Mouse (Mus musculus) kidney, postnatal 25 days (tissue): Measurements from ENCODE around the gene Tssc4.

Experiments used
- DNase-seq, 2 experiments: peaks; one replicate each; pipeline ENCODE4 v3.0.0; 2021; ENCODE audit warnings: mixed read lengths in 2 of 2

Gene Tssc4

DNA sequence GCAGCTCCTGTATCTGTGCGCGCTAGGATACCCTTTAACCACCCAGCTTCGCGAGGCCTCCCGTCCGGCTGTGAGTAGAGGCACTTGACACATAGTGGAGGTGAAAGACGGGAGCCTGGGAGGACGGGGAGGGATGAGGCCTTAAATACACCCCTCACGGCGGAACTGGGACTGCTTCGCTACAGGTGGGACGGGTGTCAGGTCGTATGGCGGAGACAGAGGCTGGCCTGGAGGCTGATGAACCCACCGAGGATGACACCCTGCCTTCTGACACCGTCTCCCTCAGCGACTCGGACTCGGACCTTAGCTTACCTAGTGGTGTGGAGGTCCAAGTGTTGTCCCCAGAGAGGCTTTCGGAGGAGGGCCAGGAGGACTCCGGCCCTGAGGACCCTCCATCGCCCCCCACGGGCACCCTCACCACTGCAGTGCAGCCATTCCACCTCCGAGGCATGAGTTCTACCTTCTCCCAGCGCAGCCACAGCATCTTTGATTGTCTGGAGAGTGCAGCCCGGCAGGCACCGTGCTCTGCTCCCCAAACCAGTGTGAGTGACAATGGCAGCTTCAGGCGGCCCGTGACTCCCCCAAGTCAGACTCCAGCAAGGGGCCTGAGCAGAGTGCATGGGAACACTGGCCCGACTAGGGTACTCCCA is 827 bp downstream of the Tssc4 start:
- peak in 1 of 2 experiments; percentile 61 for DNase-seq

GRCm38 (mm10) chr7:143070506-143071070 is 1.5 kb downstream of the Tssc4 start:
- DNase-seq: no peak

DNA sequence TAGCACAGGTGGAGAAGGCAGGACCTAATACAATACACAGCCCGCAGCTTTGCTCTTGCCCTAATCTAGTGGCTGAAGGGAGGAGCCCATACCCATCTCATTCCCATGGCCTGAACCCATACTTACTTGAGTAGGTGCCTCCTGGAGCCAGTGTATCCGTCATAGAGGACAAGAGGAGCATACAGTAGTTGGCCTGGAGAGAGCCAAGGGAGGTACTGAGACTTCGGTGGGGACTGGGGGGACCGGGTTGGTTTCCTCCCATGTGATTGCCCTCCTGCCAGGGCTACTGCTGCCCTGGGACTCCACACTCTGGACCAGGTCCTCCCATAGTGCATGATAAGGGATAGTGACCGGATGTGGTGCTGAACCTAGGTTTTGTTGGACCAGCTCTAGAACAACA is 3.6 kb downstream of the Tssc4 start:
- no peak for DNase-seq

- DNase-seq: peak in 1 of 2 experiments; percentile 59
These were observed 4.0 kb downstream of the Tssc4 start for GRCm38 (mm10) chr7:143073086-143073485.

- no peak for DNase-seq
These were observed 6.3 kb downstream of the Tssc4 start for GRCm38 (mm10) chr7:143075394-143075793.

GRCm38 (mm10) chr7:143077351-143077750 is 8.3 kb downstream of the Tssc4 start:
- no peak for DNase-seq

GRCm38 (mm10) chr7:143082024-143082423 is 13.0 kb downstream of the Tssc4 start:
- no peak for DNase-seq

DNA sequence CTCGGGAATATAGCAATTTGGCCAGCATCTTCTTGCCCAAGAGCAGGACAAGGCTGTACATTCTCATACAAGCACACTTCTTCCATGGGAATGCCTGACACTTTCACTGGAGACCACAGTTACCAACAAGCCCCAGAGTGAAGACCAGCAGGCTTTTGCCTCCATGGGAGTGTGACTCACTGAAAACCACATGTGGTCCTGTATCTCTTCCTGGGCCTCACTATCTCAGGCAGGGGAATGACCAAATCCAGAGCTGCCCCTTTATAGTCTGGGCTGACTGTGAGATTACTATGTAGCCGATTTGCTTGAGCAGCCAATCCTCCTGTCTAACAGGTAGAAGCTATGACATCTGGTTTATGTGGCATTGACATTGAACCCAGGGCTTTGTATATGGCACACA is 14.7 kb downstream of the Tssc4 start:
- DNase-seq: no peak

DNA sequence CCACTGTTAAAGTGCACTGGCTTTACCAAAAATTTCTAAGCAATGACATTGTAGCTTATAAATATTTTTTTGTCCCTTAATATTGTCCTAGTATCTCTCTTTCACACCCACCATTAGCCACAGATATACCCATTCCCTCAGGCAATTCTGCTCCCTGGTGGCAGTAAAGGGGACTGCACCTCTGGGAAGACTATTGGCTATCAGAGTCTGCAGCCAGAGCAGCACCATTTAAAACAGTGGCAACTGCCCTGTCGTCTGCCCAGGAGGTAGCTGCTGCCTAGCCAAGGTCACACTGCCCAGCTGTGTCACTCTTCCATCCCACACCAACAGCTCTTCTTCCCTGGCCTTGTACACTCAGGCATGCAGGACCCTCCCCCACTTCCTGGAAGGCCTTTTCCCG is 17.3 kb downstream of the Tssc4 start:
- DNase-seq: peak; percentile 72 to 84

DNA sequence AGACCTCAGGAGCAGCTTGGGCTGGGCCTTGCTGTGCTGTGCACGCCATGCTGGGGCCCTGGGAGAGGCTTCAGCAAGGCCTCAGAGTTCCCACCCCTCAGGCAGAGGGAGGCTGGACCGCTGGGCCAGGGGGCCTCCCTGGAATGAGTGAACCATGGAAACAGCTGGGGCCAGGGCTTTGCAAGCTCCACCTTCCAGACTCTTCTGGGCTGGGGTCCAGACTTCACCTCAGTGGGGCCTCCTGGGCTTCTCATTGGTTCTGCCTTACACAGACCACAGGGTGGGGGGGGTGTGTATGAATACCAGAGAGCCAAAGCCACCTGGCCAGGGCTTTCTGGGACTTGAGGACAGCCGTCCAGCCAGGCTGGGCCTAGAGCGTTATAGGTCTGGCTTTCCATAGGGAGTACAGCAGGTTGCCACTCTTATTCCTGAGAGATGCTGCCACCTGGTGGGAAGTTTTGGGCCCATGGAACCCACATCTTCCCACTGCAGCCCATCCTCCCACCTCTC is 18.1 kb downstream of the Tssc4 start:
- peak; percentile 69 to 79 for DNase-seq

- DNase-seq: no peak
These were observed 24.8 kb downstream of the Tssc4 start for GRCm38 (mm10) chr7:143093847-143094246.

GRCm38 (mm10) chr7:143094592-143095553 is 25.8 kb downstream of the Tssc4 start, which contains the start of gene Trpm5:
Gene Trpm5, minus strand, starts transcription at chr7:143094642.
- peak; percentile 56 to 76 for DNase-seq

- DNase-seq: no peak
These were observed 26.5 kb downstream of the Tssc4 start for GRCm38 (mm10) chr7:143095554-143095907.

GRCm38 (mm10) chr7:143100759-143101158 is 31.7 kb downstream of the Tssc4 start:
- no peak for DNase-seq

DNA sequence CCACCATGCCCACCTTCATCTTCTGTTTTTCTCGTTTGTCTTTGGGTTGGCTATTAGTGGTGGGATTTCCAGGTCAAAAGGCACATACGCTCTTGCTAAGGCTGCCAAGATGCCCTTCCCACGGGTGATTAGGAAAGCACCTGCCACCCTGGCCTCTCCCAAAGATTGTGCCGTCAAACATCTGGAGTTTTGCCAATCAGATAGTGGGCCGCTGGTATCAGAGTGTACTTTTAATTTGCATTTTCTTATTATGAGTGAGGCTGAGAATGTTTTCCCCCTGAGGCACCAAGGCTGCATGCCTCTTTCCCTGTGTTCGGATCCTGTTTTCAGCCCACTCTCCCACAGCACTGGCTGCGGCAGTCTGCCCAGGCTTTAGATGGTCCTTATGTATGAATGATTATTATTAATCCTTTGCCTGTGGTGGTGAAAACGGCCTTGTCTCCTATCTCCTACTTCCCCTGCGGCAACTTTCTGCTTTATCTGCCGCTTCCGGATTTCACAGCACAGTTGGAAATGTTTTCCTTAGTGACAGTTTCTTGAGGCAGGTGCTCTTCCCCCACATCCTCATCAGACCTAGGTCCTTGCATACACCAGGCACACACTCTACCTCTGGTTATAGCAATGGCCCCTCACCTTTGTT is 36.3 kb downstream of the Tssc4 start:
- DNase-seq: peak; percentile 43 to 77

DNA sequence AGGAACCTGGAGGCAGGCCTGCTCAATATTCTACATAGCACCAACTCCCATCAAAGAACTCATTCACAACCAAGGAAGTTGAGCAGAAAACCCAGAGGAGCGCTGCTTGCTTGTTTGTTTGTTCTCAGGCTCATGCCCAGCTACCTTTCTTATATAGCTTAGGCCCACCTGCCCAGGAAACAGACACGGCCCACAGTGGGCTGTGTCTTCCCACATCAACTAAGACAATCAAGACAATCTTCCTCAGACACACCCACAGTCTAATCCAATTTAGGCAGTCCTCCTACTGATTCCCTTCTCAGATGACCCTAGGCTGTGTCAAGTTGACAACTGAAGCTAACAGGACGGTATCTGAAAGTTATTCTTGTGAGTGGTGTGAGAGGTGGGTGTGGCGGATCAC is 37.0 kb downstream of the Tssc4 start, which contains the start of gene Kcnq1:
Kcnq1 (plus strand) TSS at position 301 of the 400 bp plus-strand sequence.
- DNase-seq: peak in 1 of 2 experiments; percentile 6

DNA sequence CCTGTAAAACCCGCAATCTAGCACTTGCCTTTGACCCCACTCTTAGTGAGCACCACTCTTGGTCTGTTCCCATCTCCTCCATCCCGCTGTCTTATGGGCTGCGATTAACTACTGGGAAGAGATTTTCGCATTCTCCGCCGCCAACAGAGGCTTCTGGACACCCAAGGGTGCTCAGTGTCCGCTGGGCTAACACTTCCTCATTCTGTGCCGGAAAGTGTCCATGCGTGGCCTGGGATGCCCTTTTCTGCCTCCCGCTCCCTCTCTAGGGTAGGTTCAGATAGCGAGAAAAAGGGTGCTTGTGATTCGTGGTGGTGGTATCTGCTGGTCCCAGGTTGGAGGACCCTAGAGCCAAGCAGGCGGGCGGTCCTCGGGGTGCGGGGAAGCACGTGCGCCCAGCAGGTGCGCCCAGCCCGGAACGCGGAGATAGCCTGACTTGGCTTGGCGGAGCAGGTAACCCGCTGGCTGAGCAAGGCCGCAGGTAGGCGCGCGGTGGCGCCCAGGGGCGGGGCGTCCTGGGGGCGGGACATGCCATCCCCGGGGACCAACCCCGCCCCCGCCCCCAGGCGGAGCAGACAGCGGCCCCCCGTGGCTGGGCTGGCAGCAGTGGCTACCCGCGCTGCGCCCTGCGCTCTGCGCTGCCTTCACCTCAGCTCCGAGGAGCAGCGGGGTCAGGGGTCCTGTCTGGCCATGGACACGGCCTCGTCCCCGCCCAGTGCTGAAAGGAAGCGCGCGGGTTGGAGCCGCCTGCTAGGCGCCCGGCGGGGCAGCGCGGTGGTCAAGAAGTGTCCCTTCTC is 37.8 kb downstream of the Tssc4 start:
- peak; percentile 75 to 91 for DNase-seq

DNA sequence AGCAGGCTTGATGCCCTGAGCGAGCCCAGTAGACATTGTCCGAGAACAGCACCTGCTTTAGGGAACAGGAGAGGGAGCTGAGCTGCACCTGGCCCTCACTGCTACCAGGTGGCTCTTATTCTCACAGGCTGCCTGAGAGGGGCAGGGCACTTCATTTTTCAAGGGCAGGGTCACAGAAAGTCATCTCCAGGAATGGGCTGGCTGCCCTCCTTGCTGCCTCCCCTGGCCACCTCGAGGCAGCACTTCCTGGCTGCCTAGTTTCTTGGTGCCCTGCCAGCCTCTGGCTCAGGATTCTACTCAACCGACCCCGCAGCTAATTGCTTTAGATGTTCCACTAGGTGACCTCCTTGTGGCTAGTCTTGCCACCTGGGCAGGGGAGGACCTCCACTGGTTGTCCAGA is 39.2 kb downstream of the Tssc4 start:
- DNase-seq: peak; percentile 74 to 87

- peak in 1 of 2 experiments; percentile 39 for DNase-seq
These were observed 40.1 kb downstream of the Tssc4 start for GRCm38 (mm10) chr7:143108996-143109660.

DNA sequence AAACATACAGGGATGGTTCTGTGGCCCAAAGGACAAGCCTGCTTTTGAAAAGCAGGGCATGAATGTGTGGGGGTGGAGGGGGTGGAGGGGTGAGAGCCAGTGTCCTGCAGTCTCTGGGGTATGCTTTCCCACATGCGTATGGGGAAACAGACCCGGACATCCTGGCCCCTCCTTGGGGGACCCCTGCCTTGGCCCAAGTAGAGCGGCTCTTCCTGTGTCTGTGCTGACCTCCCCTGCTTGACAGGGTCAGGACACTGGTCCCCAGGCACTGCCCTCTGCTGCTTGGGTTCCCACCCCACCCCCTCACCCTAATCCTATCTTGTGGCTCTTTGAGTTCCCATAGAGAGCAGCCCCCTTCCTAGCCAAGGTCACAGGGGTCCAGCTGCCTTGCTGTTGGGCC is 40.6 kb downstream of the Tssc4 start:
- peak in 1 of 2 experiments; percentile 28 for DNase-seq

- no peak for DNase-seq
These were observed 41.8 kb downstream of the Tssc4 start for GRCm38 (mm10) chr7:143110803-143111202.
